Mouse (Mus musculus): ENCODE results near the gene Cog5. TPM values are rescaled to one million over a fixed set of nuclear protein-coding genes. Genes with fewer than 3 reads are reported as not detected.

The Cog5 gene
- polyA plus RNA-seq, 1 experiment from 2014 or later: 31.7 TPM

- no peak for ATAC-seq
- Histone ChIP-seq H3K27me3 (no peaks in the 10 kb centered on the region), H3K9me3 (no peaks in the 10 kb centered on the region), H3K4me2 (replicated peaks) (no peak overlapping the region), H3K4me1 (replicated peaks) (no peaks in the 10 kb centered on the region), H3K4me3 (replicated peaks) (no peak overlapping the region), H3K36me3 (0 out of 2 replicates have a peak, but pooled peaks cover 4% of the 10 kb centered on the region), H3K27ac (no peak overlapping the region), H3K9ac (replicated peaks) (no peak overlapping the region)
- WGBS: 77% methylated on average over 2 of the region's 2 CpGs
Measured at GRCm38 (mm10) chr12:31826476-31826875, 171.8 kb downstream of the Cog5 start.

GRCm38 (mm10) chr12:31835480-31835879, 180.8 kb downstream of the Cog5 start:
- Histone ChIP-seq H3K4me1 (replicated peaks) (peaks cover 13% of the 10 kb centered on the region), H3K4me3 (replicated peaks) (no peak overlapping the region), H3K9me3 (no peaks in the 10 kb centered on the region), H3K36me3 (no peaks in the 10 kb centered on the region), H3K27me3 (no peaks in the 10 kb centered on the region), H3K9ac (replicated peaks) (no peak overlapping the region), H3K4me2 (replicated peaks) (no peak overlapping the region), H3K27ac (no peak overlapping the region)
- 72% methylated on average over 5 of the region's 5 CpGs for WGBS
- no peak for ATAC-seq

- no peak overlapping the region for H3K27ac ChIP-seq
- no peak overlapping the region for H3K4me3 ChIP-seq (replicated peaks)
- no peak overlapping the region for H3K9ac ChIP-seq (replicated peaks)
- H3K4me2 ChIP-seq (replicated peaks): no peak overlapping the region
- H3K27me3 ChIP-seq: no peaks in the 10 kb centered on the region
- 2% methylated on average over 1 of the region's 1 CpGs for WGBS
- ATAC-seq: no peak
- no peaks in the 10 kb centered on the region for H3K9me3 ChIP-seq
- no peaks in the 10 kb centered on the region for H3K36me3 ChIP-seq
- peaks cover 13% of the 10 kb centered on the region for H3K4me1 ChIP-seq (replicated peaks)
Measured at GRCm38 (mm10) chr12:31836211-31836610, 181.5 kb downstream of the Cog5 start.

- Histone ChIP-seq H3K4me3 (replicated peaks) (no peak overlapping the region), H3K36me3 (no peaks in the 10 kb centered on the region; the same call in 1 of the 2 replicates), H3K9ac (replicated peaks) (no peak overlapping the region), H3K27me3 (no peaks in the 10 kb centered on the region), H3K4me1 (replicated peaks) (peaks cover 13% of the 10 kb centered on the region), H3K27ac (no peak overlapping the region), H3K4me2 (replicated peaks) (no peak overlapping the region), H3K9me3 (no peaks in the 10 kb centered on the region)
- no peak for ATAC-seq
Measured at GRCm38 (mm10) chr12:31838521-31838920, 183.9 kb downstream of the Cog5 start.

- H3K9ac ChIP-seq (replicated peaks): no peak overlapping the region
- H3K9me3 ChIP-seq: no peaks in the 10 kb centered on the region
- no peaks in the 10 kb centered on the region; the same call in 1 of the 2 replicates for H3K36me3 ChIP-seq
- H3K4me3 ChIP-seq (replicated peaks): no peak overlapping the region
- H3K27me3 ChIP-seq: no peaks in the 10 kb centered on the region
- ATAC-seq: no peak
- H3K4me1 ChIP-seq (replicated peaks): peaks cover 13% of the 10 kb centered on the region
- H3K27ac ChIP-seq: no peak overlapping the region
- no peak overlapping the region for H3K4me2 ChIP-seq (replicated peaks)
Measured at GRCm38 (mm10) chr12:31839249-31839648, 184.6 kb downstream of the Cog5 start.

- no peaks in the 10 kb centered on the region; the same call in 1 of the 2 replicates for H3K36me3 ChIP-seq
Measured at GRCm38 (mm10) chr12:31846077-31846476, 191.4 kb downstream of the Cog5 start.

GRCm38 (mm10) chr12:31848630-31849415, 194.2 kb downstream of the Cog5 start:
- ATAC-seq: peak; percentile 37; the same call in 1 of the 2 replicates
- Histone ChIP-seq H3K4me2 (replicated peaks) (no peak overlapping the region), H3K36me3 (no peaks in the 10 kb centered on the region), H3K27ac (no peak overlapping the region), H3K4me3 (replicated peaks) (no peak overlapping the region), H3K27me3 (no peaks in the 10 kb centered on the region), H3K9ac (replicated peaks) (no peak overlapping the region), H3K9me3 (no peaks in the 10 kb centered on the region), H3K4me1 (replicated peaks) (0 out of 2 replicates have a peak, but pooled peaks cover 2% of the 10 kb centered on the region)
- WGBS: 83% methylated on average over 5 of the region's 5 CpGs

More at GRCm38 (mm10) chr12:31846077-31846476, 191.4 kb downstream of the Cog5 start:
- Histone ChIP-seq H3K9ac (replicated peaks) (no peak overlapping the region), H3K4me2 (replicated peaks) (no peak overlapping the region), H3K9me3 (no peaks in the 10 kb centered on the region), H3K4me3 (replicated peaks) (no peak overlapping the region), H3K27me3 (no peaks in the 10 kb centered on the region), H3K4me1 (replicated peaks) (0 out of 2 replicates have a peak, but pooled peaks cover 2% of the 10 kb centered on the region), H3K27ac (no peak overlapping the region)
- ATAC-seq: no peak
- 93% methylated on average over 3 of the region's 3 CpGs for whole genome bisulfite sequencing

GRCm38 (mm10) chr12:31849601-31850000, 194.9 kb downstream of the Cog5 start:
- 0 out of 2 replicates have a peak, but pooled peaks cover 2% of the 10 kb centered on the region for H3K4me1 ChIP-seq (replicated peaks)
- no peak for ATAC-seq
- H3K9me3 ChIP-seq: no peaks in the 10 kb centered on the region
- H3K27me3 ChIP-seq: no peaks in the 10 kb centered on the region
- H3K4me3 ChIP-seq (replicated peaks): no peak overlapping the region
- H3K36me3 ChIP-seq: no peaks in the 10 kb centered on the region
- H3K9ac ChIP-seq (replicated peaks): no peak overlapping the region
- WGBS: 91% methylated on average over 2 of the region's 2 CpGs
- no peak overlapping the region for H3K27ac ChIP-seq
- H3K4me2 ChIP-seq (replicated peaks): no peak overlapping the region

GRCm38 (mm10) chr12:31854039-31854438, 199.4 kb downstream of the Cog5 start:
- Histone ChIP-seq H3K9ac (replicated peaks) (no peak overlapping the region), H3K36me3 (no peaks in the 10 kb centered on the region), H3K4me1 (replicated peaks) (no peaks in the 10 kb centered on the region), H3K27me3 (no peaks in the 10 kb centered on the region), H3K9me3 (no peaks in the 10 kb centered on the region), H3K4me2 (replicated peaks) (no peak overlapping the region), H3K4me3 (replicated peaks) (no peak overlapping the region), H3K27ac (no peak overlapping the region)
- WGBS: 95% methylated on average over 3 of the region's 3 CpGs
- ATAC-seq: no peak

- H3K4me3 ChIP-seq (replicated peaks): no peak overlapping the region
- no peaks in the 10 kb centered on the region for H3K27me3 ChIP-seq
- H3K36me3 ChIP-seq: no peaks in the 10 kb centered on the region
- 92% methylated on average over 2 of the region's 2 CpGs for WGBS
- ATAC-seq: no peak
- H3K9me3 ChIP-seq: no peaks in the 10 kb centered on the region
- no peak overlapping the region for H3K4me2 ChIP-seq (replicated peaks)
- H3K9ac ChIP-seq (replicated peaks): no peak overlapping the region
- no peaks in the 10 kb centered on the region for H3K4me1 ChIP-seq (replicated peaks)
- H3K27ac ChIP-seq: no peak overlapping the region
Measured at GRCm38 (mm10) chr12:31854817-31855216, 200.1 kb downstream of the Cog5 start.

GRCm38 (mm10) chr12:31857784-31858183, 203.1 kb downstream of the Cog5 start:
- no peak for ATAC-seq
- Histone ChIP-seq H3K4me2 (replicated peaks) (no peak overlapping the region), H3K27ac (no peak overlapping the region), H3K27me3 (no peaks in the 10 kb centered on the region), H3K9ac (replicated peaks) (no peak overlapping the region), H3K36me3 (no peaks in the 10 kb centered on the region), H3K9me3 (no peaks in the 10 kb centered on the region), H3K4me1 (replicated peaks) (no peaks in the 10 kb centered on the region), H3K4me3 (replicated peaks) (no peak overlapping the region)
- WGBS: 87% methylated on average over 7 of the region's 7 CpGs

- 90% methylated on average over 16 of the region's 16 CpGs for WGBS
- Histone ChIP-seq H3K27ac (no peak overlapping the region), H3K9ac (replicated peaks) (no peak overlapping the region), H3K4me2 (replicated peaks) (no peak overlapping the region), H3K4me1 (replicated peaks) (no peaks in the 10 kb centered on the region), H3K36me3 (no peaks in the 10 kb centered on the region), H3K27me3 (no peaks in the 10 kb centered on the region), H3K4me3 (replicated peaks) (no peak overlapping the region), H3K9me3 (no peaks in the 10 kb centered on the region)
- ATAC-seq: no peak
Measured at GRCm38 (mm10) chr12:31862668-31863538, 208.2 kb downstream of the Cog5 start.
